Comparison of ENCODE assay signal across 9 mouse cellular contexts in the genomic region with DNA sequence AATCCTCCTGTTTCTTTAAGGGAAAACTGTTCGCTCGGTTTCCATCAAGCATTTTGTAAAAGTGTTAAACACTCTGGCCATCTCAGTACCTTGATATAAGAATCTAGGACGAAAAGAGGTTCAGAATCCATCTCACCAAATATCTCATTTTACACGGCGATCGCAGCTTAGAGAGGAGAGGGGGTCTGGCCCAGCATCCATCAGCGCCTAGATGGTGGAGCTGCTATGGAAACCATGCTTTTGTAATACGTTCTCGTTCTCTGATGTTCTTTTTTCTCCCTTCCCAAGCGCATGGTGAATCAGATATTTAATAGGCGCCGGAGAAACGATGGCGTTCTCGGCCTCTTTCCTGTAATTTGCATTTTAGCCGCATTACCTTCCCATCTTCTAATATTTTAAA. TPM values are rescaled to one million over a fixed set of nuclear protein-coding genes. Genes with fewer than 3 reads are reported as not detected.
A peak's percentile ranks its signal among the peaks of the same experiment; 100 is the strongest.
DNase-seq lines count a peak whose midpoint lies in the region; ATAC-seq lines count a peak whose summit lies in the region.
"Had no signal": no experiment of that assay in that cellular context is flagged by ENCODE, and none has a peak within 500 bp of the region (broad histone marks: within the 10 kb centered on the region; RNA-seq: fewer than 3 reads in every experiment).

No protein-coding gene starts in this region.

- 24% methylated on average over 16 of the region's 16 CpGs for WGBS in kidney, embryonic 15.5 days
- WGBS in hindbrain, embryonic 10.5 days = 15% methylated on average over 16 of the region's 16 CpGs
- 6% methylated on average over 16 of the region's 16 CpGs for WGBS in midbrain, embryonic 15.5 days

- H3K4me3 ChIP-seq in kidney, embryonic 15.5 days (replicated peaks) = peak overlapping the region; percentile 65
- peak overlapping the region; percentile 89 for H3K4me3 ChIP-seq in hindbrain, embryonic 10.5 days
- H3K4me3 ChIP-seq in midbrain, embryonic 15.5 days = peak overlapping the region; percentile 74

- peaks cover 9% of the 10 kb centered on the region; the same call in 1 of the 2 replicates for H3K27me3 ChIP-seq in kidney, embryonic 15.5 days
- H3K27me3 ChIP-seq in hindbrain, embryonic 10.5 days (ENCODE audit: insufficient read depth, poor library complexity, severe bottlenecking) = peaks cover 9% of the 10 kb centered on the region; the same call in 1 of the 2 replicates
- no peaks in the 10 kb centered on the region for H3K27me3 ChIP-seq in midbrain, embryonic 15.5 days (replicated peaks)

- H3K9ac ChIP-seq in kidney, embryonic 15.5 days = no peak overlapping the region
- H3K9ac ChIP-seq in midbrain, embryonic 15.5 days = peak overlapping the region; percentile 80

- no peaks in the 10 kb centered on the region for H3K9me3 ChIP-seq in kidney, embryonic 15.5 days (replicated peaks)
- no peaks in the 10 kb centered on the region for H3K9me3 ChIP-seq in hindbrain, embryonic 10.5 days
- H3K9me3 ChIP-seq in midbrain, embryonic 15.5 days = no peaks in the 10 kb centered on the region

- no peak overlapping the region for H3K27ac ChIP-seq in kidney, embryonic 15.5 days
- peak overlapping the region; percentile 91 for H3K27ac ChIP-seq in hindbrain, embryonic 10.5 days
- peak overlapping the region; percentile 86 for H3K27ac ChIP-seq in midbrain, embryonic 15.5 days

- peak overlapping the region; percentile 92 for H3K4me2 ChIP-seq in kidney, embryonic 15.5 days
- peak overlapping the region; percentile 48 for H3K4me2 ChIP-seq in midbrain, embryonic 15.5 days

- no peak for DNase-seq in kidney, adult 9 months
- peak; percentile 29 for DNase-seq in embryo, embryonic 11 days
- DNase-seq in hindbrain, embryonic 10.5 days (ENCODE audit: low spot score) = peak; percentile 27
- no peak for DNase-seq in adrenal gland, adult 18-20 months (ENCODE audit: low spot score in 2 of 2)
- no peak for DNase-seq in gastrocnemius, postnatal 10 days
- no peak for DNase-seq in gastrocnemius, postnatal 36 days

- intact Hi-C loops in gastrocnemius, postnatal 36 days (cut with DNase I) = no loop called here

- no peaks in the 10 kb centered on the region for H3K36me3 ChIP-seq in kidney, embryonic 15.5 days
- peaks cover 2% of the 10 kb centered on the region for H3K36me3 ChIP-seq in hindbrain, embryonic 10.5 days
- H3K36me3 ChIP-seq in midbrain, embryonic 15.5 days (replicated peaks) = peaks cover 6% of the 10 kb centered on the region

- peaks cover 10% of the 10 kb centered on the region for H3K4me1 ChIP-seq in kidney, embryonic 15.5 days
- H3K4me1 ChIP-seq in hindbrain, embryonic 10.5 days (replicated peaks) = peaks cover 7% of the 10 kb centered on the region; the same call in 1 of the 2 replicates
- H3K4me1 ChIP-seq in midbrain, embryonic 15.5 days = peaks cover 13% of the 10 kb centered on the region

- ATAC-seq in kidney, embryonic 15.5 days (replicated peaks; ENCODE audit: low FRiP score) = no peak
- ATAC-seq in midbrain, embryonic 15.5 days (replicated peaks) = 0 out of 2 replicates have a peak, but pooled peaks have one; percentile 12

RNA-seq across cellular contexts. Expression of a gene that starts 1.2 kb away (rescaled TPM):
- polyA plus RNA-seq in kidney, embryonic 15.5 days (2015; fragmentation: Nextera tagmentation; extraction: Ambion mirVana) = 22.1 and 26.5 TPM in 2 replicates
- polyA plus RNA-seq in hindbrain, embryonic 10.5 days (2016; fragmentation: Nextera tagmentation; extraction: Ambion mirVana) = 36.5 and 48.4 TPM in 2 replicates
- polyA plus RNA-seq in midbrain, embryonic 15.5 days (2015; fragmentation: Nextera tagmentation; extraction: Ambion mirVana) = 280 and 308 TPM in 2 replicates
- 10 to 100 TPM; 11.3 to 13.4 TPM for total RNA-seq in adrenal gland, adult 18-20 months (2021)
- total RNA-seq in gastrocnemius, postnatal 10 days (2021) = 10 to 100 TPM; 11.7 to 14.2 TPM
- total RNA-seq in gastrocnemius, postnatal 36 days (2021) = 1 to 10 TPM; 5.0 to 5.4 TPM
- polyA plus RNA-seq: liver, adult 2 months had no signal

RNA-seq across cellular contexts. Expression of a gene that starts 15.6 kb away (rescaled TPM):
- 31.1 and 35.1 TPM in 2 replicates for polyA plus RNA-seq in kidney, embryonic 15.5 days (2015; fragmentation: Nextera tagmentation; extraction: Ambion mirVana)
- polyA plus RNA-seq in hindbrain, embryonic 10.5 days (2016; fragmentation: Nextera tagmentation; extraction: Ambion mirVana) = 10.3 and 13.2 TPM in 2 replicates
- polyA plus RNA-seq in midbrain, embryonic 15.5 days (2015; fragmentation: Nextera tagmentation; extraction: Ambion mirVana) = 27.8 and 31.9 TPM in 2 replicates
- 10 to 100 TPM; 11.5 to 12.9 TPM for total RNA-seq in adrenal gland, adult 18-20 months (2021)
- total RNA-seq in gastrocnemius, postnatal 10 days (2021) = 10 to 100 TPM in 1 of 2 experiments, 1 to 10 TPM in 1; 9.9 to 10.7 TPM
- total RNA-seq in gastrocnemius, postnatal 36 days (2021) = 1 to 10 TPM; 5.3 to 5.8 TPM

RNA-seq across cellular contexts. Expression of a gene that starts 50.5 kb away (rescaled TPM):
- polyA plus RNA-seq in kidney, embryonic 15.5 days (2015; fragmentation: Nextera tagmentation; extraction: Ambion mirVana) = 143 and 144 TPM in 2 replicates
- 83.8 and 101 TPM in 2 replicates for polyA plus RNA-seq in hindbrain, embryonic 10.5 days (2016; fragmentation: Nextera tagmentation; extraction: Ambion mirVana)
- polyA plus RNA-seq in midbrain, embryonic 15.5 days (2015; fragmentation: Nextera tagmentation; extraction: Ambion mirVana) = 76.5 and 86.1 TPM in 2 replicates
- total RNA-seq in adrenal gland, adult 18-20 months (2021) = 10 to 100 TPM; 57.4 to 60.2 TPM
- total RNA-seq in gastrocnemius, postnatal 10 days (2021) = 10 to 100 TPM; 42.1 to 43.5 TPM
- 10 to 100 TPM; 16.2 to 22.0 TPM for total RNA-seq in gastrocnemius, postnatal 36 days (2021)

Comparison
In these comparisons a context has a peak if more than half of its experiments do, and no peak if none do; other contexts are left out.
1. DNase-seq: peak in embryo, embryonic 11 days (single experiment) and hindbrain, embryonic 10.5 days (single experiment); none in kidney, adult 9 months (single experiment), adrenal gland, adult 18-20 months (0 of 2), gastrocnemius, postnatal 10 days (single experiment) and gastrocnemius, postnatal 36 days (0 of 2).
2. Peak in every context shown above with its lines, with median percentiles within 50 percentile points of each other: H3K4me3 ChIP-seq.